Mouse (Mus musculus) lung, postnatal 36 days (tissue): ENCODE data around the gene Gm40193.
"Not testable (repeated sequence)": the region's sequence is repeated elsewhere in the genome, so short reads cannot be mapped to it uniquely, and the experiment has no call there.

Source experiments
- DNase-seq: peaks from one replicate; pipeline ENCODE4 v3.0.0; 2022; ENCODE audit warnings: mixed read lengths

The Gm40193 gene

GRCm38 (mm10) chr11:70539877-70540587, 7.3 kb upstream of the Gm40193 start, which contains the start of gene Pld2:
TSS of gene Pld2 (plus strand) at chr11:70540064.
- peak; percentile 96 for DNase-seq

- no peak for DNase-seq
Observed at GRCm38 (mm10) chr11:70539423-70539822, 6.7 kb upstream of the Gm40193 start.

GRCm38 (mm10) chr11:70531065-70531464, 1.7 kb downstream of the Gm40193 start:
- not testable (repeated sequence) for DNase-seq

- DNase-seq: peak; percentile 45
Observed at GRCm38 (mm10) chr11:70528610-70529009, 4.1 kb downstream of the Gm40193 start.

- DNase-seq: no peak
Observed at GRCm38 (mm10) chr11:70526211-70526610, 6.5 kb downstream of the Gm40193 start.

DNA sequence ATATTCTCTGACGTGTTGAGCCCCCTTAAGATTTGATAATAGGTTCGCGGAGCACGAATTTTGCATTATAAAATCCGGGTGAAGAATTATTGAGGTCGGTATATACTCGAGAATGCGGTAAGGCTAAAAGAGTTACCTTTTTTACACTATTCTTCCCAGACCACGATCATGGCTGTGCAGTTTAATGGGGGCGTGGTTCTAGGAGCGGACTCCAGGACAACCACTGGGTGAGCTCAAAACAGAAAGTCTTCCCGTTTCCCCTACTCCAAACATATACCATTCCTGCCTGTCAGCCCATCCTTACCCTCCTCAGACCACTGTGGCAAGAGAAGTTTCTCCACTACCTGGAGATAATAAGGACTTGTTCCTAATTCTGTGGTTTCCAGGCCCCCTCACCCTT, 7.0 kb downstream of the Gm40193 start:
- DNase-seq: no peak

GRCm38 (mm10) chr11:70525184-70525678, 7.5 kb downstream of the Gm40193 start, which contains the start of gene Psmb6:
TSS of gene Psmb6 (plus strand) at chr11:70525367.
- peak; percentile 98 for DNase-seq

GRCm38 (mm10) chr11:70524782-70525181, 8.0 kb downstream of the Gm40193 start:
- DNase-seq: no peak

DNA sequence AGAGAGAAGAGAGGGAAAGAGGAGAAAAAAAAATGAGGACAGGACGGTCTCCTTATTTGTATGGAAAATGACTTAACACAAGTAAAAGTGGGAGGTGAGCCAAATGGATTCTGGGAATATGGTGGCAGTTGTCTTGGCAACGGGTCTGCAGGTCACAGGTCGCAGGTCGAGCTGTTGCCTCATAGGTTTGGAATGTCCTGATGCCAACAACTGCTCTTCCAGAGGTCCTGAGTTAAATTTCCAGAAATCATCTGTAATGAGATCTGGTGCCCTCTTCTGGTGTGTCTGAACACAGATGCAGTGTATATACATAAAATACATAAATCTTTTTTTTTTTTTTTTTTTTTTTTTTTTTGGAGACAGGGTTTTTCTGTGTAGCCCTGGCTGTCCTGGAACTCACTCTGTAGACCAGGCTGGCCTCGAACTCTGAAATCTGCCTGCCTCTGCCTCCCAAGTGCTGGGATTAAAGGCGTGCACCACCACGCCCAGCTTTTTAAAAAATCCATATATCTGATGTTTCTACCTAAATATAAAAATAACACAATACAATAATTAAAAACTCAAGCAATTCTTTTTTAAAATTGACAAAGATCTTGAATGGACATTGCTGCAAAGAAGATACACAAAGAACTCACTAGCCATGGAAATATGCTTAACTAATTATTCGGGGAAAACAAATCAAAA, 9.3 kb downstream of the Gm40193 start:
- not testable (repeated sequence) for DNase-seq

DNA sequence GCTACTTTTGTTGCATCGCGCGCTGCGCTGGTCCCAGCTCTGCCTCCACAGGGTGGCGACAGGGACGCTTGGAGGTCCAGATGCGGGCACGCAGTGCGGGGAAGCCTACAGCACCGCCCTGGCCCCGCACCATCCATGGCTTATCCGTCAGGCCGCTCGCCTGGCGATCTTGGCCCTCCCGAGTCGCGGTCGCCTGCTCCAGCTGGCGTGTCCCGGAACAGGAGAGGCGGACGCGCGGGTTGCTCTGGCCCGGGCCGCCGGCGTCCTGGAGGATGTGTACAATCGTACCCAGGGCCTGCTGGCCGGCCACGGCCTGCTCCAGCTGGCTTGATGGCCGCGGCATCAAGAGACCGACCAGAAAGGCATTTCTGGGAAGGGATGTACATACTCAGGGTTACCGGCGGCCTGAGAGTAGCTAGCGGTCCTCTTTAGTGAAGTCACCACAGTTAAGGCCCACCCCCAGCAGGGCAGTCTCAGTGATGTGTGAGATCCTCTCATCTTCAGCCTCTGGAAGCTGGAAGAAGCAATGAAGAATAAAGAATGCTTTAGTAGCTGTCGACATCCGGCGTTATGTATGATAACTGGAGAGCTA, 12.5 kb downstream of the Gm40193 start:
- DNase-seq: peak; percentile 35

- no peak for DNase-seq
Observed at GRCm38 (mm10) chr11:70518923-70519322, 13.8 kb downstream of the Gm40193 start, which contains the start of gene Gltpd2. TSS of gene Gltpd2 (plus strand) at chr11:70519196.

- DNase-seq: no peak
Observed at GRCm38 (mm10) chr11:70518436-70518835, 14.3 kb downstream of the Gm40193 start.

DNA sequence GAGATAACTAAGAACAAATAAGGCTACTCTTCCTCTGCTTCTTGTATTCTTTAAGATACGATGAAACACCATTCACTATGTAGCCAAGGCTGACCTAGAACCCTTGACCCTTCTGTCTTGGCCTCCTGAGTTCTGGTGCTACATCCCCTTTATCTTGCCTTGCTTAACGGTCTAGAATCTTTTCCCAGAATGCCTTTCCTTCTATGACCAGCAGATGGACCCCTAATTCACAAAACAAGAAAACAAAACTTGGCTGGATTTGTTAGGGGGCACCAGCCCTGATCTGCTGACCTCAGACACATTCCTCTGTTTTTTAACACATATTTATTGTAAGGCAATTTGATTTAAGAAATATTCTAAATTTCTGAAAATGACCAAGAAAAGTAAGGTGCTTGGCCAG, 16.4 kb downstream of the Gm40193 start:
- peak; percentile 73 for DNase-seq

DNA sequence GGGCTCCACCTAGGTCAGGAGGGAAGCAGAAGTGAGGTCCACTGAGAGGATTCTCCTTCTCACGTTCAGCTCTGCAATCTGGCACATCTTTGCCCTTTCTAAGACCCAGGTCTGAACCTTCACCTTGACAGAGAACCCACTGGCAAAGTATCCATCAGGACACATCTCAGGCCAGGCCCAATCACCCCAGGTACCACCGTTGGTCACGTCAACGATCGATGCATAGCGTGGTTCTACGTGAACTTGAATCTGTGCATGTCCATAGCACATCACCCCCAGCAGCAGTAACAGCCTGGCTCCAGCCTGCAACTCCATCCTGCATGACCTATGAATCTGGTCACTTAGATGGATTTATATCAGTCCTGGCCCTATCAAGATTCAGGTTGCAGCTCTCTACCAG, 18.5 kb downstream of the Gm40193 start, which contains the start of gene Vmo1:
Vmo1 (minus strand) TSS at position 329 of the 400 bp plus-strand sequence.
- no peak for DNase-seq

DNA sequence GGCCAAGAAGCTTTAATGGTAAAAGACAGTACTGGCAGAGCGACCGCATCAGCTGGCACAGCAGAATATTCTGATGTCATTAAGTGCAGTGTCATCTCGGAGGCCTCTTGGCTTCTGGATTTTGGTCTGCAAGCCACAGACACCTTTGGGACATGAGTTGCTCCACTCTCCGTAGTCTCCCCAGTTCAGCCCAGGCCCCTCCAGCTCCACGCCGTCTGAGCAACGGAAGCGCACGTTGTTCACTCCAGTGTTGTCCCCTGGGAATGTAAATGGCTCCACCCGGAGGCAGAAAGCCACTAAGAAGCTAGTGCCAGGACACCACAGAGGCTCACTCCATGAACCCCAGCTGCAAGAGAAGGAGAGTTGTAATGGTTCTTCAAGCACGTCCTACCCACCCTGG, 19.2 kb downstream of the Gm40193 start:
- no peak for DNase-seq

DNA sequence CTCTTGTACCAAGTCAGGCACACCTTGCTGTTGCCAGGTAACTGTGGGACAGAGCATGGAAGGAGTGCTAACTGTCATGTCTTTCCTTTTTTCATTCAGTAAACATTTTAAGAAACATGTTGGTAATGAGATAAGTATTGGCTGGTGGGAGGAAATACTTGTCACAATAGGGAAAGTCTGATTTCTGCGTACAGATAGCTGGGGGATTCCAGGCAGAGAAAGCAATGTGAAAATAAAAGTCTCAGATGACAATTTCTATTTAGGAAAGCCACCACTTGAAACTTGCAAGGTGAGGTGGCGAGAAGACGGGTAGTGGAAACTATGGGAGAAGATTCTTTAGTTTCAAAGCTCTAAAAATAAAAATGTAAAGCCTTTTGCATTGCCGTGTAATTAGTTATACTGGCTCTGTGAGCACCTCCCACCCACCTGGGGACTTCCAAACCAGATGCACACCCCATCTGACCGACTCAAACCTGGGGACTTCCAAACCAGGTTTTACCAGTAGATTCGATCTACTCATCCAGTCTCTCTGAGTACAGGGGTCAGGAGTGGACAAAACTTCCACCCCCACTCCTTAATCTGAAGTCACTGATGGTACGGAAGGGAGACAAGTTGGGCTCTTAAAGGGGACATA, 19.9 kb downstream of the Gm40193 start:
- DNase-seq: no peak

- DNase-seq: no peak
Observed at GRCm38 (mm10) chr11:70511825-70512224, 20.9 kb downstream of the Gm40193 start.

DNA sequence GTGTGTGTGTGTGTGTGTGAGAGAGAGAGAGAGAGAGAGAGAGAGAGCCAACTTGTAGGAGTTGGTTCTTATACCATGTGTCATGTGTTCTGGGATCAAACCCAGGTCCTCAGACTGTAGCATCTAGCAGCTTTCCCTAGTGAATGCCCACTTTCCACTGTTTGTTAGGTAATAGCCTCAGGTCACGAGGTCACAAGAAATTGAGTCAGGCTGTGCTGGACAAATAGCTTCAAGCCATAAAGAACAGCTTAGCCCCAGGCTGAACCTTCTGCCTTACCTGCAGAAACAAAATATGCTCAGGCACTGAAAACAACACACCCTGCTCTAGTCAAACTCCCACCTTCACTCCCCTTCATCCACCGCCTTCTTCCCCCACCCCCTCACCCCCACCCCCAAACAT, 21.5 kb downstream of the Gm40193 start:
- DNase-seq: no peak

- DNase-seq: peak; percentile 56
Observed at GRCm38 (mm10) chr11:70509753-70510564, 22.8 kb downstream of the Gm40193 start.

DNA sequence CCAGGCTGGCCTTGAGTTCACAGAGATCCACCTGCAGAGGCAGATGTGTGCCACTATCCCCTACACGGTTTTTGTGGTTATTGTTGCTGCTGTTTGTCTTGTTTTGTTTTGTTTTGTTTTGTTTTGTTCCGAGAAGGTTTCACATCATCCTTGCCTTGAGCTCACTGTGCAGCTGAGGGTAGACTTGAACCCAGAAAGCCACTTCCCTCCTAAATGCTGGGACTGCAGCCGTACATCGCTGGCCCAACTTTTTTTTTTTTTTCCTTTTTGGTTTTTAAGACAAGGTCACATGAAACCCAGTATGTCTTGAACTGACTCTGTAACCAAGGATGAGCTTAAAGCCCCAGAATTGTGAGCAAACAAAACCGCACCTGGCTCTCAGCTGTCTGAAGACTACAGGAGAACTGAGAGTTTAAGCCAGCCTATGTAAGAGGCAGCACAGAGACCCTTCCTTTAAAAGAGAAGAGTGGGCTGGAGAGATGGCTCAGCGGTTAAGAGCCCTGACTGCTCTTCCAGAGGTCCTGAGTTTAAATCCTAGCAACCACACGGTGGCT, 25.7 kb downstream of the Gm40193 start:
- no peak for DNase-seq

DNA sequence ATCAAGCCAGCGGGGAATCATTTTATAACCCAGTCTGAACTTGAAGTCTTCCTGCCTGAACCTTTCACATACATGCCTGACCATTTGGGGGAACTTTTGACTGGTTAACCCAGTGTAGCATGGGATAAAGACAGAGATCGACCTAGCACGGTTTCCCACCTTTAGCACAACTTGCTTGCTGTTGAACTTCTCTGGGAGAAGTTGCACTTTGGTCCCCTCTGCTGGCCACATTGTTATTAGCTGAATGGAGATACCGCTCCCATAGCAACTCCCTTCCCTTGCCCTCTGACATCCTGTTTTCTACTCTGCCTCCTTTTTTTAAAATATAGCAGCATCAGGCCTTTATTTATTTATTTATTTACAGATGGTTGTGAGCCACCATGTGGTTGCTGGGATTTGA, 26.4 kb downstream of the Gm40193 start:
- DNase-seq: peak; percentile 90

- no peak for DNase-seq
Observed at GRCm38 (mm10) chr11:70504970-70505369, 27.8 kb downstream of the Gm40193 start, which contains the start of gene Tm4sf5. TSS of gene Tm4sf5 (plus strand) at chr11:70505244.
